Mouse (Mus musculus) mesoderm, embryonic 11.5 days (tissue): ENCODE data around the gene Apob.
A peak's percentile ranks its signal among the peaks of the same experiment; 100 is the strongest.
"Not testable (repeated sequence)": the region's sequence is repeated elsewhere in the genome, so short reads cannot be mapped to it uniquely, and the experiment has no call there.

ENCODE experiments used
- DNase-seq: peaks from one replicate; pipeline ENCODE4 v3.0.0-alpha.2; 2012; ENCODE audit warnings: low read depth, low spot score

Apob gene

DNA sequence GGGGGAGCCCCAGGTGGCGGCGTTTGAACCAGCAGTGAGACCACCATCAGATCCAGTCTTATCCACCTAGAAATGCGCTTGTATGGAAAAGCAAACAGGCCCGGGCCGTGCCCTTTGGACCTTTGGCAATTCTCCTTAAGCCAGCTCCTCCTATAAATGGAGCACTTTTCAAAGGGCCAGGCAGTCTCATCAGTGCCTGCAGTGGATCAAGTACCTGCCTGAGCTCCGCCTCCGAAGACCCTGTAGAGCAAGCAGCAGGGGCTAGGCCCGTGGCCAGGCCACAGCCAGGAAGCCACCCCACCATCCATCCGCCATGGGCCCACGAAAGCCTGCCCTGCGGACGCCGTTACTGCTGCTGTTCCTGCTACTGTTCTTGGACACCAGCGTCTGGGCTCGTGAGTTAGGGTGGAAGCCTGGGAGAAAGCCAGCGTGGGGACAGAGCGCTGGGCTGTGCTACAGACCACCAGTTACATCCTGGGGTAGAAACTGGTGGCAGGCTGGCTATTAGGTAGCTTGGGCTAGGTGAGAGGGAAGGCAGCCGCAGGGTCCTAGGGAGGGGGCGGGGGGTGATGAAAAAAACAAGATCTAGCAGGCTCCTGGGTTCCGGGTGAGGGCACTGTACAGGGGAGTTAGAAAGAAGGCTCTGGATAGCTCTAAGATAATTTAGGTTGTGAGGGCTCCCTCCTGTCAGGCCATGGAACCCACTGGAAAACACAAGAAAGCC, at the start of gene Apob:
Gene Apob (plus strand): TSS at position 183 of the 724 bp plus-strand sequence.
- no peak for DNase-seq

DNA sequence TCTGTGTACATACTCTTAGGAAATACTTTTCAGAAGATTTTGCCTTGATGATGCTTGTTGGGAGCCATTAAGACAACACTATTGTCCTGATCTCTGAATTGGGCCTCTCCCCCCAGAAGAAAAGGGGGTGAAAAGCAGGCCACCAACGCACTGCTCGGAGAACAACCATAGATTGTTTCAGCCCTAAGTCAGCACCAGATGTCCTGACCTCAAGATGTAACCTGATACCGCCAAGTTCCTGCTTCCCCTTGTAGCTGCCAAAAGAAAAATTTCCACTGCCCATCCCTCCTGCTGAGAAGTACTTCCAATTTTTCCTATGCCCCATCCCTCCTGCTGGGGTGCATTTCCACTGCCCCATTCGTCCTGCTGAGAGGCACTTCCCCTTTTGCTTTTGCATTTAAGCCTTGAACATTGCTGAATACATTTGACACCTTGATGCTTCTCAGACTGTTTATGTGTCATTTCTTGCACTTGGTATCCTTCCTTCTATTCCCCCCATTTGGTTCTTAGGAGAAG, 45.0 kb upstream of the Apob start:
- DNase-seq: no peak

DNA sequence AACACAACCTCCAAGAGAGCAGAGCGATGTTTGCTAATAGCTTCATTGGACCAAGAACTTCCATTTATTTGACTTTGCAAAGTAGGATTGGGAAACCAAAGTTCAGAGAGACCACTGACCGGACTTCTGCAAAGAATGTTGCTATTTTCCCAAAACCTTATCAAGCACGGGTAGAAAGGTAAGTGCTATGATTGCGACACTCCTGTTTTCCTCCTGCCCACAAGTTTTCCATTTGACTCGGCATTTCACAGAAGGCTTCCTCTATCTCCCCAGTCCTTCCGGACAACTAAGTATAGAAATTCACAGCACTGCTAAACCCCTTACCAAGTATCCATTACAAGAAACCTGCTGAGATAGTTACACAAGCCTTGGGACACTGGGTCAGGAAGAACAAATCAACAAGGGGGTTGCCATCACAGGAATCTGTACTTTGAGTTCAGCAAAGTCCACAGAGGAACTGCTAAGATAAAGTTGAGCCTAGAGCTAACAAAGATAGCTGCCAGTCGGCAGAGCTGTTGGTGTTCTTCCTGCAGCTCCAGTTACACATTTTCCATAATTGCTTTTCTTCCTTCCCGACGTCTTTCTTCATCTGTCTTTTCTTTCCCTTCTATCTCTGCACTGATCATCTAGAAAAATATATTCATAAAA, 27.2 kb upstream of the Apob start:
- no peak for DNase-seq

DNA sequence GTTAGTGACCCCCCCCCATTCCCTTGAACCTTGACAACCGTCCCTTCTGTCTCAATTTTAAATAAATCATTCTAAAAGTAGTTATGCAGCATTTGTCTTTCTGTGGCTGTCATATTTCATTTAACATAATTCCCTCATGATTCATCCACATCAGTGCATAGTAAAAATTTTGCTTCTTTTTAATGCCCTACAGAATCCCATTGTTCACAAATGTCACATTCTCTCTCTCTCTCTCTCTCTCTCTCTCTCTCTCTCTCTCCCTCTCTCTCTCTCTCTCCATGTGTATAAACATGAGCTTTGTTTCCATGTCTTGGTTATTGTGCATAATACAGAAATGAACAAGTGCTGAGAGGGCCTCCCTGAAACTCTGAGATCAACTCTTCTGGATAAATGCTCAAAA, 18.6 kb upstream of the Apob start:
- DNase-seq: no peak

DNA sequence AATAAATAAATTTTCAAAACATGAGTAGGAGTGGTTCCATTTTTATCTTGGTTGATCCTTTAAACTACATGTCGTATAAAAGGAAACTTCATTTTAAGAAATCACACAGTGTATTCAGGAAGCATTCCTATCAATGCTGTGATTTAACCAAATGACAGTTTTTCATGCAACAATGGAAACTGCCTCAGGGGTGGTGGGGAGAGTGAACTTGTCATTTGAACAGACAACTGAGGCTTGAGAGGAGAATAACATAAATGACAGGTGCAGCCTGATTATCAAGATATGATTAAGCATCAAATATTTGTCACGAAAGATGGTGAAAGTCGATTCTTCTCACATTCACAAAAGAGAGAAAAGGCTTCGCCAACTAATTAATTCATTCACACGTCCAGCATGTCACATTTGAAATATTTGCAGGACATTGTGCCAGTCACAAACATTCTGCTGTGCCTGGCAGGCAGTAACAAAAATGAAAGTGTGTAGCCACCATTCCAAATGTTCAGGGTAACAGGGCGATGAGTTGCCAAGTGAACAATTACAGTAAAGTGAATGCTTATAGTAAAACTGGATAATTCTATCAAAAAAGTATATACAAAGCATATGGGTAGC, 18.0 kb upstream of the Apob start:
- no peak for DNase-seq

DNA sequence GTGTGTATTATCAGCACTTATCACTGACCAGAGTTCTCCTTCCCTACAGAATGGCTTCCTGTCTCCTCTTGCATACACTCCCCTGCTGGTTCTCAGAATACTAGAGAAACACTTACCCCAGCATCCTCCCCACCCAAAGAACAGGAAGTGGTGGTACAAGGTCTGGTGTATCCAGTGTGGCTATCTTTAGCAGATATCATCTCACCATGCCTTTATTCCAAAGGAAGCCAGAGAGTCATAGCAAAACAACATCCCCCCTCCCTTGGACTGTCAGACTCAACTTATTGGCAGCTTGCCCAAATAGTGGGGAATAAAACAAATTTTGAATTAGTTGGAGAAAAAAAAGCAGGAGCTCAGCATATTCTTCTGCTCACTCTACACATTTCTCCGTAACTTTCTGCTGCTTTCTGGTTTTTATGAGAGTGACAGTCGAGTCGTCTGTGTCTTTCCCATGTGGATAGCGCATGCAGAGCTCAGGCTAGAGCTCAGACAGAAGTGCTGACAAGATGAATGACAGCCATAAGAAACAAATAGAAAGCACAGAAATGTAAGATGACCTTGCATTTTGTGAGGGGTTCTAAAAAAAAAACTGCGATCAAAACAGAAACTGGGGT, 15.0 kb upstream of the Apob start:
- DNase-seq: no peak

DNA sequence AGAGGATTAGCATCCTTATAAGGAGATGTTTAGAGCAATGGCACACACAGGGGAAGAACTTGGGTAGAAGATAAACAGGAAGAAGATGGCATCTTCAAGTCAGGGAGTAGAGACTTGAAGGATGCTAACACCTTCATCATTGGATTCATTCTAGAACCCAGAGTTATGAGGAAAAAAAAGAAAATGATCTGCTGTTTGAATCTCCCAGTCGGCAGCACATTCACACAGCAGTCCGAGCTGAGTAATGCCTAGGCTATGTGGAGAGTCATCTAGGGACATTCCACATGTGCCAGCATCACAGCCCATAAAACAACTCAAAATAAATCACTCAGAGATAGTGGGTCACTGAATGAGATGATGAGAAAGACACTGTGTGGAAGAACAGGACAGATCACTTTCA, 10.2 kb upstream of the Apob start:
- DNase-seq: no peak

DNA sequence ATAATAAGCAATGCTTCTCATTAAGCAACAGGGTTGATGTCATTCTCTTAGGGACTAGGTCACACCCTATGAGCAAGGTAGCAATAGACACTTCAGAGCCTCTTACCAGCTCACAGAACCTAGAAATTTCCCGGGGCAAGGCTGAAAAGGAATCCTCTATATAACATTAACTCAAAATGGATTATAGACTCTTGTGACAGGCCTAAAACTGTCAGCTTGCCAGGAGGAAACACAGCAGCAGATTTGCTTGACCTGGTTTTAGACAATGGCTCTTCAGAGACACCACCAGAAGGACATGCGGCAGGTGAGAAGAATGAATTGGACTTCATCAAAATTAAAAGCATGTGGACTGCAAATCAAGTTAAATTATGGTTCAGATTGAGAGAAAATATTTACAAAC, 7.1 kb upstream of the Apob start:
- no peak for DNase-seq

DNA sequence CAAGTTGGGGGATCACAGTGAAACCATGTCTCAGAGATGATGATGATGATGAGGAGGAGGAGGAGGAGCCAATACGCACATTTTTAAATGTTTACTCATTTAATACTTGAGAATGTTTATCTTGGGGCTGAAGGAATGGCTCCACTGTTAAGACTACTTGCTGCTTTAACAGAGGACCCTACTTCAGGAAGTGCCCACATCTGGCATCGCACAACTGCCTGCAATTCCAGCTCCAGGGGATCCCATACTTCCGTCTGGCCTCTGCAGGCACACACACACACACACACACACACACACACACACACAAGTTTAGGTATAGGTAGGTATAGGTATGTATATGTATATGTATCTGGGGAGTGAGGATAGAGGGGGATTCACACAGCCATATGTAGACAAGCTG, 6.6 kb upstream of the Apob start:
- DNase-seq: no peak

DNA sequence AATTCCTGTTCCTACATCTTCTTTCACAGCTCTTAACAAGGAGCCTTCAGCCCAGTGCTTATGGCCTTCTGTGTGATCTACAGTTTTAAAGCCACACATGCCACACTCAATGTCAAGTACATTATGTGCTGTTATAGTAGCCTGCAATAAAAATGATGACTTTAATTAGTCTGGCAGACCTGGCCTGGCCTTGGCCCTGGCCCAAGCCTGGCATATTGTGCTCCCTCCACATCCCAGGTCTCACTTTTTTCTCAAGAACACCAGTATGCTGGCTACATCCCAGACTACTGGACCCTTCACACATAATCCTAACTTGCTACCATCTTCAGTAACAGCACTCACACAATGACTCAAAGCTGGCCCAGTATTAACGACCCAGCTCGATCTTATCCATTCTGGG, 5.7 kb upstream of the Apob start:
- no peak for DNase-seq

DNA sequence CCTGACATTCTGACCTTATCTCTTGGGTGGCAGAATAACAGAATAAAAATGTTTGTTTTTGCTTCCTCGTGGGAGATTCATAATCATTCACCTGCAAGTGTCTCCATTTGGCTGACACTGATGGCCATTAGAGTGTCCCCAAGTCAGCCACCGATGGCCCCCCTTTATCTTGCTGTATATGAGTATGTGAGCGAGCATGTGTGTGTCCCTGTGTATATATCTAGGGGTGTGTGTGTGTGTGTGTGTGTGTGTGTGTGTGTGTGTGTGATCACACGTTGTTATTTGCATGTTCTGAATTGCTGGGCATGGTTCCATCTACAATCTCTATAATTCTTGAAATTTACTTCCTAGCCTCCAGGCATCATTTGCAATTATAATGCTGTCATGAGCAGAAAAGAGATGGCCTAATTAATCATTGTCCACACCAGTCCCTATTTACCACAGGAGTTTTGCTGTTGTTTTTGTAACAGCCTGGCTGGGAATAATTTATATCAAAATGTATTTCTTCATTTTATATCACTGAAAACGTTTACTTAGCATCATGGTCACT, 3.6 kb upstream of the Apob start:
- DNase-seq: no peak

DNA sequence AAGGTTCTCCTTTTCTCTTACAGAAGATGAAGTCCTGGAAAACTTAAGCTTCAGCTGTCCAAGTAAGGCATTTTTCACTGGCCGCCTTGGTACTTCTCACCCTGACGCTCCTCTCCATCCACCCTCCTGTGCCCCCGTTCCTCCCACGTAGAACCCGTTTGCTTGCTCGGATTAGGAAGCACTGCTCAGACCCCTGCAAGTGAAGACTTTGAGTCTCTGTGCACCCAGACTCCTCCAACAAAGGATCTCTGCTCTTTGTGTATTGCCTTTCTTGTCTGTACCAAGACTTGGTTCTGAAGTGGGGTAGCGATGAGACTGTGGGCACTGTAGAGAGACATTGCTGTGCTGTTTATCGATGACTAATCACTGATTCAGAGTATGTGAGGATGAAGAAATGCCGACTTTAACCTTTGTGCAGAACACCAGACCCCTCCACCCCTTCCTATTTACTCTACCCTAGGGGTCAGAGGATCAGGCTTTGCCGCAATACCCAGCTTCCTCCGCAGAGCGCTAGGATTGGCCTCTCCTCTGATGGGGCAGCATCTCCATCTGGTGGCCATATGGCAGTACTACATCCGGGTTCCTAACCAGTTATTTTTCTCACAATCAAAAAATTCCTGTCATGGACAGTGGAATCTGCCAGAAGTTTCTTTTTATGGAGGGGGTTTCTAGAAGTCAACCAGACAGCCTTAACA, 889 bp downstream of the Apob start:
- DNase-seq: peak; percentile 78

DNA sequence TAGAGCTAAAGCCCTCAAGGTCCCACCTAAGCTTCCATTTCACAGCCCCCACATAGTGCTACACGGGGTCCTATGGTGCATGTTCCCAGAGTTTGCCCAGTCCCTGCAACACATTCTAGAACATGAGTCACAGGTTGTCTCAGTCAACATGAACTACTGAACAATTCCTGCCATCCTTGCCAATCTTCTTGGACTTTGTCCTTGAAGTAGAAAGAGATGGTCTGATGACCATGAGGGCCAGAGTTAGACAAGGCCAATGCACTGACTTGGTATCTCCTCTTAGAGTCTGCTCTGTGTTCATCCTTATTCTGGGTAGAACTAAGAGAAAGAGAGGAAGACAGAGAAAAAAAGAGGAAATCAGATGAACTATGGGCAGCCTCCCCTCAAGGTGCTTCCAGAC, 7.0 kb downstream of the Apob start:
- no peak for DNase-seq

DNA sequence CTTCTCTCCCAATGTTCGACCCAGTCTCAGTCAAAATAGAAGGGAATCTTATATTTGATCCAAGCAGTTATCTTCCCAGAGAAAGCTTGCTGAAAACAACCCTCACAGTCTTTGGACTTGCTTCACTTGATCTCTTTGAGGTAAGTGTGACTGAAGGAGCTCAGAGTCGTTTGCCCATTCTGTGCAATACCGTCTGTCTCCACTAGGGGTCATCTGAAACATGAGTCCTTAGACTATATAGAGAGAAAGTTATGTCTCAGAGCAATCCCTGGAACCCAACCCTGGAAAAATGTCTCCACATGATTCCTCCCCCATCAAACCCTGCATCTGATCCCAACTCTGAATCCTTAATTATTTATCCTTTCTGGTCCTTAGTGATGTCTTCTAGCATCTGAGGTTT, 13.4 kb downstream of the Apob start:
- peak; percentile 79 for DNase-seq

DNA sequence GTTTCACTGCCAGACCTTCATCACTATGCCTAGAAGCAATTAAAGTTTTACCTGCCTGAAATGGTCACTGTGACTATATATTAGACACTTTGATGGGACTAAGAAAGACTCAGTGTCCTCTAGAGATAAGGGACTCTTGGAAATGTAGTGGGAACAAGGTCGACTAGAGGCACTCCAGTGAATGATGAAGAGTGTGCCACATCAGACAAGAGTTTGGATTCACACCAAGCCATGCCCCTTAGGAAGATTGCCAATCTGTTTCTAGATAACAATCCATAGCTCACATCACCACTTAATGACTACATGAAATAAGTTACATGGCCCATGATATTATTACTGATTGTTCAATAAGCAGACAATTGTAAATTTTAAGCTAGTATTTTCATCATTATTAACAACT, 14.1 kb downstream of the Apob start:
- no peak for DNase-seq

DNA sequence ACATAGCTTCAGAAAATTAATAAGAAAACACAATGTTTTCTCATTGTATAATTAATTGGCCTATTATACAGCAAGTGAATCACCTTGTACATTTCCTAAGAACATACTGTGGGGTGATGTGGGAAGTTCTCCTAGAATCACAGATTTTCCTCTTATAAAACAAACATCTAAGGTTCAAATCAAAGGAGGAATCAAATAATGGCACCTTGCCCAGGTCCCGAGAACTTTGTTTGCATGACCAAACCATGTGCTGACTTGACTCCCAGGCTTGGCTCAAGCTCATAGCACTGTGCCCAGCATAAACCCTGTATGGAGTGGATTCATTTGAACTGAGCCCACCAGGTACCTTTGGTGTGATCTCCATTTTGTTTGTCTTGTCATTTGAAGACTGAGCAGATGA, 43.5 kb downstream of the Apob start:
- no peak for DNase-seq

DNA sequence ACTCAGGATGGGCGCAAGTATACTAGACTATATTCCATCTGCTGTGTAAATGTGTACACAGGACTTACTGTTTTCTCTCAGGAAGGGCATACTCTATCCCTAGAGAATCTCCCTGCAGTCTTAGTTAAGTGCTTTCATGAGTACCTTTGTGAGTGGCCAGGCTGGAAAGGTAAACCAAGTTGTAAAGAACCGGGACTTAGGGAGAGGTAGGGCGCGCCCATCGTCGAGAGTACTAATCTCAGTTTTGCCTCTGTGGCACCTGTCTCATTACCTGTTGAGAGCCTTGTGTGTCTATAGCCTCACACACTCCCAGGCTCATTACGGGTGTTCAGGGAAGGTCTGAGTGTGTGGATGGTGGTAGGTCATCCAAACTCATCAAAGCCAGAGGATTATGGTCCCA, 52.1 kb downstream of the Apob start:
- no peak for DNase-seq

DNA sequence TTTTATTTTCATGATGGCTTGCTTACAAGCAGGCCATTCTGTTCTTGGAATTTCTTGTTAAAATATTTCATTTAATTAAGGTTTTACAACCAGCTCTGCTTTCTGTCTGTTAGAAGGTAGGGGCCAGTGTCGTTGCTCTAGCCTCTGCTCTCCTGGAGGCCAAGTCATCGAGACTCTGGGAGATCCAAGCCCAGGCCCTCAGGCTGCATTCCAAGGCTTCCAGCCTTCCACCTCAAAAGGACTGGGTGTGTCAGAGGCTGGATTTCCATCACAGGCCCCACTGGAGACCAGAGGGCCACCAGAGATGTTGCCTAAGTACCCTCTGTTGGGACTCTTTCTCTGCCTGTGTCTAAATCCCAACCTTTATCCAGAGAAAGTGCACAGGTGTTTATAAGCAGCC, 52.6 kb downstream of the Apob start:
- DNase-seq: no peak

DNA sequence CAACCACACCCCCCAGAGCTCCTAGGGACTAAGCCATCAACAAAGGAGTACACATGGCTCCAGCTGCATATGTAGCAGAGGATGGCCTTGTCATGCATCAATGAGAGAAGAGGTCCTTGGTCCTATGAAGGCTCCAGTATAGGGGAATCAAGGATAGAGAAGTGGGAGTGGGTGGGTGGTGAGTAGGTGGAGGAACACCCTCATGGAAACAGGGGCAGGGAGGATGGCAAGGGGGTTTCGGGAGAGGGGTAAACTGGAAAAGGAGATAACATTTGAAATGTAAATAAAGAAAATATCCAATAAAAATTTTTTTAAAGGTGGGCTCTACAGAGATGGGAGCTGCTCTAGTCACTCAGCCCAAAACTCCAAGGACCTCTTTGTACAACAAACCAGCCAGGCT, 53.7 kb downstream of the Apob start:
- not testable (repeated sequence) for DNase-seq

DNA sequence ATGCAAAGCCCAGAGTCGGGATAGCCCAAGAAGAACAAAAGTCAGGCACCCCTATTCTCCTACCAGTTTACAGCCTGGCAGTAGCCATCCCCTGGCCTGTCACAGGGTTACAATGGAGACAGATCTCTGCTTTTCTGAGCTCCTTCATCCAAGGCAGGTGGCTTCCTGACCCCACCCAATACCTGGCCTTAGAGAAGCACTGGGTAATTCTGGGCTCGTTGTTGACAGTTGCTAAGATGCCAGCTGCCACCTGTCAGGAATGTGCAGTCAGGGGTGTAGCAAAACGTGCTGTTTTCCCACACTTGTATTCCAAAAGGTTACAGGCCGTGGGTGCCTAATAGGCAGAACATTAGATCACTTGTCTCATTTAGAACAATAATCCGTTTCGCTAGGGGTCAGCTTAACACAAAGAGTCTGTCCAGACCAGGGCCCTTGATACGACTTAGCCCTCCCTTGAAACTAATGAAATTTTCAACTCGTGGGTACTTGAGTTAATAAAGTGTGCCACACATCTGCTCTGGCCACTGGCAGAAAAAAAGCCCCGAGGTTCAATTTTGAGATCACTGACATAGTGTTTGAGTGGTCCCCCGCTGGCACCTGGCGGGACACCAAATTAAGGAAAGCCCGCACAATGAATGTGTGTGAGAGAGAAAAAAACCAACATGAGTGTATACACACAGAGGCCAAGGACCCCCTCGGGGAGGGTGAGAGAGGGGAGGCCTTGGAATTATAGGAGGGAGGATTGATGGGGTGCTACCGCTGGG, 54.3 kb downstream of the Apob start:
- peak; percentile 34 for DNase-seq

DNA sequence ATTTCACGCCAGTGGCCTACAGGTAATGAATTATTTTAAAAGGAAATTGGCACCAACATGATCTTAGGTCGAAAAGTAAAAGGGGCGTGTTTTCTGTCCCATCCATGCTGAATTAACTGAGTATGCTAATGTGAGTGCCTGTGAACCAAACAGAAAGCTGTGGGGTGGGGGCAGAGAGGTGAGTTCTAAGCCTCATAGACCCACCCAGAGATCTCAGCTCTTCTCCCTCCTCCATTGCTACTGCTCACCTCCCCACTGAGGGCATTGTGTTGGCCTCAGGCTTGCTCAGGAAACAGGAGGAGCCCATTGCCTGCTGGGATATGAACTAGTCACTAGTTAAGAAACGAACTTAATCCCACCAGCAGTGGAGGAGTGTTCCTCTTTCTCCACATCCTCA, 54.9 kb downstream of the Apob start:
- no peak for DNase-seq
